Mouse (Mus musculus) C2C12 (cell line): ENCODE data around the gene Shcbp1l.

Experiments used
- CTCF ChIP-seq: IDR thresholded peaks from one replicate; pipeline ENCODE4 v1.5.1; 2011; ENCODE audit not compliant: control insufficient read depth, insufficient read depth, insufficient read length
- MAX ChIP-seq: IDR thresholded peaks from one replicate; pipeline ENCODE4 v1.6.1; 2011; ENCODE audit warnings: mild to moderate bottlenecking, control low read depth

- TF ChIP-seq MAX (no peak), CTCF (no peak)
Measured at GRCm38 (mm10) chr1:153489963-153490362, 65.0 kb downstream of the Shcbp1l start.
